Mouse (Mus musculus) liver, postnatal 0 days (tissue): ENCODE measurements around the gene Stxbp5.

Experiments
- CTCF ChIP-seq: sonication (generic); IDR thresholded peaks from 2 replicates; pipeline ENCODE4 v1.5.1; 2016; ENCODE audit warnings: antibody characterized with exemption, low read depth
- EP300 ChIP-seq: IDR thresholded peaks from 2 replicates; pipeline ENCODE4 v1.6.1; 2016; ENCODE audit warnings: antibody characterized with exemption, low read depth, mild to moderate bottlenecking

- TF ChIP-seq CTCF, result no peak
- no peak for TF ChIP-seq EP300
These were observed 5.3 kb upstream of the Stxbp5 start for GRCm38 (mm10) chr10:9906185-9906584.
